Mouse (Mus musculus) sigmoid colon, adult 10 weeks (tissue): ENCODE results near the gene Cyp2b13. TPM values are rescaled to one million over a fixed set of nuclear protein-coding genes. Genes with fewer than 3 reads are reported as not detected.

Experiments used
- polyA plus RNA-seq: library from polyadenylated mRNA; stranded (reverse); fragments of 350-450 nt; fragmentation: Illumina TruSeq; extraction: RNeasy Lipid Tissue Mini Kit (QIAGEN cat#74804); gene quantifications from one replicate; pipeline ENCODE4 v1.2.3, GENCODE M21; 2014; ENCODE audit warnings: low read depth, low replicate concordance

The Cyp2b13 gene
- not detected for polyA plus RNA-seq

DNA sequence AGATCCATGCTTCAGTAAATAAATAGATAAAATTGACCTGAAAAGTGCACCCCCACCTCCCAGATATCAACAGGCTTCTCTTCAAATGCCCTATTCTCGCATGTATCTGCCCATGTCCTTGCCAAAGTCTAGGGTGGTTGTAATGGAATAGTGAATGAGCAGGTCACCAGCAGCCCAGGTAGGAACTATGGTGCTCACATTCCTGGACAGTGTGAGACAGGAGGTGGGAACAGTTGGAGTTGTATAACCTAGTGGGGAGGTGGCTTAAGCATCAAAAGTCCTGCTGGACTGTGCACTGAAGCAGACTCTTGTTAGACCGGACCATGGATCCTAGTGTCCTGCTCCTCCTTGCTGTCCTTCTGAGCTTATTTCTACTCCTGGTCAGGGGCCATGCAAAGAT lies at the start of gene Cyp2b13:
Gene Cyp2b13, plus strand, starts transcription at position 301 of the 400 bp plus-strand sequence.

Other genes with a start within 250 kb of the Cyp2b13 start
- gene Cyp2s1, start 244.6 kb upstream of the Cyp2b13 start, polyA plus RNA-seq = 24.5 TPM
- not detected for gene Cyp2b10, start 163.9 kb upstream of the Cyp2b13 start, polyA plus RNA-seq
- not detected for gene Cyp2b9, start 111.9 kb downstream of the Cyp2b13 start, polyA plus RNA-seq
- not detected for gene Vmn1r184, start 198.8 kb downstream of the Cyp2b13 start, polyA plus RNA-seq
- not detected for gene Cyp2a4, start 245.7 kb downstream of the Cyp2b13 start, polyA plus RNA-seq